Mouse (Mus musculus): ENCODE results near the gene Abcc3.

- TF ChIP-seq GATA1 (IDR thresholded peaks at IDR 0.05; ENCODE audit: low read length) = no peak
- TF ChIP-seq TAL1 (IDR thresholded peaks at IDR 0.05; ENCODE audit: low read length) = no peak
These were observed 36.3 kb upstream of the Abcc3 start for GRCm38 (mm10) chr11:94429011-94429651.
